Mouse (Mus musculus): ENCODE measurements around the gene Rin3. TPM values are rescaled to one million over a fixed set of nuclear protein-coding genes. Genes with fewer than 3 reads are reported as not detected.

Rin3 gene
- total and polyA plus RNA-seq, 3 experiments, result 17.5 to 38.9 TPM; not detected in 1

GRCm38 (mm10) chr12:102413171-102413570 lies 130.3 kb downstream of the Rin3 start:
- no peak overlapping the region for H3K27ac ChIP-seq (ENCODE audit: control insufficient read depth, low read depth, low read length)
- DNase-seq (ENCODE audit: low read depth, low spot score), result no peak
- no peaks in the 10 kb centered on the region for H3K4me1 ChIP-seq (ENCODE audit: control insufficient read depth in 1 of 2, insufficient read depth in 2 of 2, low read length in 2 of 2)
- TF ChIP-seq MYC (IDR thresholded peaks at IDR 0.05; ENCODE audit: low read depth, low read length) (no peak), E2F4 (IDR thresholded peaks at IDR 0.05; ENCODE audit: borderline replicate concordance, low read depth, low read length) (no peak), JUND (IDR thresholded peaks at IDR 0.05; ENCODE audit: low read depth, low read length) (no peak), EP300 (IDR thresholded peaks at IDR 0.05; ENCODE audit: low read depth in 1 of 2, low read length in 2 of 2) (no peak), ZKSCAN1 (IDR thresholded peaks at IDR 0.05; ENCODE audit: low read depth, low read length) (no peak), TAL1 (IDR thresholded peaks at IDR 0.05; ENCODE audit: low read length) (no peak), KAT2A (conservative IDR thresholded peaks at IDR 0.05; ENCODE audit: low read depth, low read length) (no peak), MAFK (IDR thresholded peaks at IDR 0.05; ENCODE audit: borderline replicate concordance, low read depth, low read length) (no peak), CHD1 (IDR thresholded peaks at IDR 0.05; ENCODE audit: low read depth, low read length) (no peak), ZNF384 (IDR thresholded peaks at IDR 0.05; ENCODE audit: low read depth, low read length) (no peak), ZC3H11A (IDR thresholded peaks at IDR 0.05; ENCODE audit: low read depth, low read length) (no peak), RCOR1 (IDR thresholded peaks at IDR 0.05; ENCODE audit: low read depth, low read length) (no peak), MEF2A (IDR thresholded peaks at IDR 0.05; ENCODE audit: extremely low read depth, insufficient replicate concordance, low read depth, low read length, poor library complexity, severe bottlenecking) (no peak), POLR2AphosphoS5 (IDR thresholded peaks at IDR 0.05; ENCODE audit: borderline replicate concordance, low read depth, low read length) (no peak), HCFC1 (IDR thresholded peaks at IDR 0.05; ENCODE audit: low read depth, low read length) (no peak)
- no peak overlapping the region for H3K4me3 ChIP-seq (ENCODE audit: control insufficient read depth in 1 of 2, insufficient read depth in 1 of 2, low read depth in 2 of 2, low read length in 2 of 2)
- no peak overlapping the region for H3K9ac ChIP-seq (ENCODE audit: control insufficient read depth, low read depth, low read length, poor library complexity, severe bottlenecking)
- H3K36me3 ChIP-seq (ENCODE audit: control insufficient read depth in 1 of 2, insufficient read depth in 2 of 2, low read length in 2 of 2), result no peaks in the 10 kb centered on the region
- no peaks in the 10 kb centered on the region for H3K27me3 ChIP-seq (ENCODE audit: control insufficient read depth in 1 of 2, insufficient read depth in 2 of 2, low read length in 2 of 2)
- H3K9me3 ChIP-seq (replicated peaks; ENCODE audit: insufficient read depth, low read length), result no peaks in the 10 kb centered on the region
- H3K79me2 ChIP-seq (ENCODE audit: control insufficient read depth, insufficient read depth, low read length, poor library complexity), result no peaks in the 10 kb centered on the region

GRCm38 (mm10) chr12:102414686-102415085 lies 131.8 kb downstream of the Rin3 start:
- Histone ChIP-seq H3K27me3 (ENCODE audit: control insufficient read depth in 1 of 2, insufficient read depth in 2 of 2, low read length in 2 of 2) (no peaks in the 10 kb centered on the region), H3K9me3 (replicated peaks; ENCODE audit: insufficient read depth, low read length) (no peaks in the 10 kb centered on the region), H3K27ac (ENCODE audit: control insufficient read depth, low read depth, low read length) (no peak overlapping the region), H3K9ac (ENCODE audit: control insufficient read depth, low read depth, low read length, poor library complexity, severe bottlenecking) (no peak overlapping the region), H3K4me1 (ENCODE audit: control insufficient read depth in 1 of 2, insufficient read depth in 2 of 2, low read length in 2 of 2) (peaks cover 0 to 4% of the 10 kb centered on the region in 2 experiments; a peak in 3 of 4 replicates), H3K79me2 (ENCODE audit: control insufficient read depth, insufficient read depth, low read length, poor library complexity) (no peaks in the 10 kb centered on the region), H3K4me3 (ENCODE audit: control insufficient read depth in 1 of 2, insufficient read depth in 1 of 2, low read depth in 2 of 2, low read length in 2 of 2) (no peak overlapping the region), H3K36me3 (ENCODE audit: control insufficient read depth in 1 of 2, insufficient read depth in 2 of 2, low read length in 2 of 2) (peaks cover 0 to 4% of the 10 kb centered on the region in 2 experiments; a peak in 2 of 4 replicates)
- TF ChIP-seq MYB (IDR thresholded peaks at IDR 0.05; ENCODE audit: low read depth, low read length), result no peak
- TF ChIP-seq RCOR1 (IDR thresholded peaks at IDR 0.05; ENCODE audit: low read depth, low read length), result no peak
- no peak for TF ChIP-seq TBP (IDR thresholded peaks at IDR 0.05; ENCODE audit: low read depth, low read length)
- no peak for TF ChIP-seq ELF1 (IDR thresholded peaks at IDR 0.05; ENCODE audit: low read depth, low read length)
- no peak for TF ChIP-seq MXI1 (IDR thresholded peaks at IDR 0.05; ENCODE audit: low read depth, low read length)
- TF ChIP-seq UBTF (IDR thresholded peaks at IDR 0.05; ENCODE audit: borderline replicate concordance, insufficient read depth, low read depth, low read length), result no peak
- no peak for DNase-seq (ENCODE audit: low read depth, low spot score)

All from MEL (cell line).